Mouse (Mus musculus): Measurements from ENCODE around the gene Hist1h4m.
"Not testable (repeated sequence)": the region's sequence is repeated elsewhere in the genome, so short reads cannot be mapped to it uniquely, and the experiment has no call there.

Hist1h4m gene

GRCm38 (mm10) chr13:21811074-21811473 is 472 bp upstream of the Hist1h4m start:
- not testable (repeated sequence) for DNase-seq

GRCm38 (mm10) chr13:21812092-21812491 is 546 bp downstream of the Hist1h4m start:
- not testable (repeated sequence) for DNase-seq

- not testable (repeated sequence) for DNase-seq
Measured at GRCm38 (mm10) chr13:21820082-21820890, 8.7 kb downstream of the Hist1h4m start.

GRCm38 (mm10) chr13:21828511-21828910 is 17.0 kb downstream of the Hist1h4m start:
- DNase-seq = no peak

GRCm38 (mm10) chr13:21830344-21830743 is 18.8 kb downstream of the Hist1h4m start:
- no peak for DNase-seq

GRCm38 (mm10) chr13:21831418-21832394 is 20.2 kb downstream of the Hist1h4m start, which contains the start of gene Hist1h4n:
Gene Hist1h4n (minus strand): TSS chr13:21832196.
- peak; percentile 31 for DNase-seq

- not testable (repeated sequence) for DNase-seq
Measured at GRCm38 (mm10) chr13:21833461-21833860, 21.9 kb downstream of the Hist1h4m start, which contains the start of the genes Hist1h2ap and Hist1h2br. Gene Hist1h2ap (minus strand): TSS chr13:21833507. Gene Hist1h2br (plus strand): TSS chr13:21833743.

GRCm38 (mm10) chr13:21840508-21840907 is 29.0 kb downstream of the Hist1h4m start:
- DNase-seq = not testable (repeated sequence)

- DNase-seq = not testable (repeated sequence)
Measured at GRCm38 (mm10) chr13:21846356-21846755, 34.8 kb downstream of the Hist1h4m start.

GRCm38 (mm10) chr13:21847883-21848282 is 36.3 kb downstream of the Hist1h4m start:
- no peak for DNase-seq

GRCm38 (mm10) chr13:21850696-21851095 is 39.1 kb downstream of the Hist1h4m start:
- not testable (repeated sequence) for DNase-seq

GRCm38 (mm10) chr13:21852215-21852945 is 40.8 kb downstream of the Hist1h4m start:
- DNase-seq = no peak

- peak; percentile 88 for DNase-seq
Measured at GRCm38 (mm10) chr13:21855146-21855545, 43.6 kb downstream of the Hist1h4m start.

- DNase-seq = peak; percentile 70
Measured at GRCm38 (mm10) chr13:21855698-21856162, 44.2 kb downstream of the Hist1h4m start.

GRCm38 (mm10) chr13:21861608-21862007 is 50.1 kb downstream of the Hist1h4m start:
- no peak for DNase-seq
